Mouse (Mus musculus) gastrocnemius, adult 8-10 months (tissue): ENCODE results near the gene Neurl1b. TPM values are rescaled to one million over a fixed set of nuclear protein-coding genes. Genes with fewer than 3 reads are reported as not detected.
A peak's percentile ranks its signal among the peaks of the same experiment; 100 is the strongest.

Experiments
- DNase-seq, 2 experiments: peaks; one replicate each; pipeline ENCODE4 v3.0.0; 2022; ENCODE audit warnings: low spot score in 2 of 2
- total RNA-seq, 4 experiments: library from RNA; stranded (reverse); gene quantifications; 2 replicates each; pipeline ENCODE4 v1.2.4; 2022

Neurl1b gene
- total RNA-seq, 4 experiments from 2014 or later: 1.9 to 3.5 (median 2.5) TPM

DNA sequence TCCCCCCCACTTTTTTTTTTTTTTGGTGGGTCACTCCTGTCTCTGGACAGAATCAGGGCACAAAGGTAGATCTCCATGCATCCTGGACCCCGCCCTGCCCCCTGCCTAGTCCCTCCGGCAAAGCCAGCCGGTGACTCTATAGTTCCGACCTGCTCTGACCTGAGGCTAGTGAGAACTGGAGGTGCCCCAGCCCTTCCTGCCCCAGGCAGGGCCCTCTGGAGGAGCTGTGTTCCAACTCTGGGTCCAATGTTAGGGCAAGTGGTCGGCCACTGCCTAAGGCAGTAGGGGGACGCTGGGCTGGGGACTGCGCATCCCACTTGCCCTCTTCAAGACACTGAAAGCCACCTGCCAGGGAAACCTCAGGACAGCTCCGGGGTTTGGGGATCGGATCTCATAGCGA is 75.4 kb downstream of the Neurl1b start:
- DNase-seq: no peak

DNA sequence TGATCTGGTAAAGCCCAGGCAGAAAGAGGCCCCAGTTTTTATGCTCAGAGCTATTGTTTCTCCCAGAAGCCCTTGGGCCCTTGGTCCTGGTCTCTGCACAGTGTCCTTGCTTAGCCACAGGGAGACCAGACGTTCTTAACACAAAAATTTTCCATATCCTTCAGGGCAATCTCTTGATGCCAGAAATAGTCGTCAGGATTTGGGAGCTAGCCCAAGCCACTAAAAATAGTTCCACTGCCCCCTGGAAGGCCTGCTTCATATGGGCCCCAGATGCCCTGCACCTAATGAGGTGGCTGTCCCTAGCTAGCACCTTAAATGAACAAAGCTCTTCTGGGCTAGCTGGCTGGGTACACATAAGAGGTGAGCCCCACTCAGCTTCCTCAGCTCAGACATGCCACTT is 76.3 kb downstream of the Neurl1b start:
- DNase-seq: peak; percentile 66 to 73

DNA sequence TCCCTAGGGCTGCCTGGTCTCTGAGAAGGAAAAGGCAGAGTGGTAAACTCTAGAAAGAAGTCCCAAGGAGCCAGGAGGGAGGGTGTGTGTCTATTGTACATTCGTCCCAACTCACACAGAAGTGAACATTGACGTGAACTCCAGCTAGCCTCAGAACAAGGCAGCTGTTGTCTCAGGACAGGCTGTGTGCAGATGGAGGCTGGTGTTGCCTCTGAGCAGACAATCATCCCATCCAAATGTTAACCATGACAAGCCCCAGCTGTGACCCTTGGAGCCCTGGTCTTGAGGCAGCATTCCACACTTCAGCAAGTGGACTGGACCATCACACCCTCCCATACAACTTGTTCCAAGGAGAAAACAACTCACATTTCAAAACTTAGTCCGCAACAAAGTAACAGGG is 77.6 kb downstream of the Neurl1b start:
- DNase-seq: no peak

DNA sequence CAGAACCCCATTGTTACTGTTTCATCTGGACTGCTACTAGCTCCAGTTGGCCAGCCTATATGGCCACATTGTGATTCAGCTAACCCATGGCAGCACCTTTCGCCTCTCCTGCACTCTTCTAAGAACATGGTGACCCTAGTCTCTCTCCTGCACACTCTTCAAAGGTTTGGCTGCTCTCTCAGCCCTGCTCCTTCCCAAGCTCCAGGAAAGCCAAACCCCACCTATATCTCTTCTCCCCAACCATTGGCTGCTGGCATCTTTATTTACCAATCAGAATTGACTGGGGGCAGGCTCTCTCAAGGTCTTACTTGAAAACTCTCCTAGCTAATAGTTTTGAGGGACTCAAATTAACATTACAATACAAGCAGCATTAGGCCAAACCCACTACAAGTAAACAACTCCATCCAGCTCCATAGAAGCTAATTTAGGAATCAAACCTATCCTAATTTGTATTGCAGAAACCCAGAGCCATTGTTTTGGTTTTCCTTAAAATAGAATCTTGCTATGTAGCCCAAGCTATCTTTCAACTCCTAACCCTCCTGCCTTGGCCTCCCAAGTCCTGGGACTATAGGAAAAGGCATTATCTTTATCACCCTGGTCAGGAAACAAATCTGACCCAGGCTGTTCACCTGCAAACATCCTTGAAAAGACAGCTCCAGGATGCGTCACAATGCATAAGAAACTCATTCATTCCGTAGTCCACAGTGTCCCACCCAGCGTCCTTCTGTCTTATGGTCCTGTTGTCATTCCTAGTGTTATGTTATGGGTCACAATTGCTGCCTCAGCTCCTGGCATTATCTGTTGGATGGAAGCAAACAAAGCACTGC is 80.2 kb downstream of the Neurl1b start:
- no peak for DNase-seq

Other genes starting within 250 kb of the Neurl1b start
- gene Pdia2, start 215.7 kb upstream of the Neurl1b start, total RNA-seq: not detected
- gene Rgs11, start 211.9 kb upstream of the Neurl1b start, total RNA-seq: under 1 TPM; 0.19 to 0.97 (median 0.45) TPM
- under 1 TPM; 0.48 to 0.97 (median 0.70) TPM for gene Arhgdig, start 207.0 kb upstream of the Neurl1b start, total RNA-seq
- 10 to 100 TPM; 71.5 to 95.3 (median 87.8) TPM for gene Fam234a, start 170.6 kb upstream of the Neurl1b start, total RNA-seq
- 10 to 100 TPM in 3 of 4 experiments, 1 to 10 TPM in 1; 7.1 to 12.7 (median 11.2) TPM for gene Luc7l, start 161.9 kb upstream of the Neurl1b start, total RNA-seq
- gene Ergic1, start 146.7 kb downstream of the Neurl1b start, total RNA-seq: 10 to 100 TPM; 42.1 to 62.2 (median 50.9) TPM
- gene Dusp1, start 147.3 kb downstream of the Neurl1b start, total RNA-seq: 10 to 100 TPM; 49.6 to 99.2 (median 59.4) TPM
- 10 to 100 TPM; 42.0 to 50.3 (median 45.8) TPM for gene Atp6v0e, start 248.4 kb downstream of the Neurl1b start, total RNA-seq